Mouse (Mus musculus): ENCODE data around the gene Cox19.
"Not testable (repeated sequence)": the region's sequence is repeated elsewhere in the genome, so short reads cannot be mapped to it uniquely, and the experiment has no call there.

Gene Cox19

DNA sequence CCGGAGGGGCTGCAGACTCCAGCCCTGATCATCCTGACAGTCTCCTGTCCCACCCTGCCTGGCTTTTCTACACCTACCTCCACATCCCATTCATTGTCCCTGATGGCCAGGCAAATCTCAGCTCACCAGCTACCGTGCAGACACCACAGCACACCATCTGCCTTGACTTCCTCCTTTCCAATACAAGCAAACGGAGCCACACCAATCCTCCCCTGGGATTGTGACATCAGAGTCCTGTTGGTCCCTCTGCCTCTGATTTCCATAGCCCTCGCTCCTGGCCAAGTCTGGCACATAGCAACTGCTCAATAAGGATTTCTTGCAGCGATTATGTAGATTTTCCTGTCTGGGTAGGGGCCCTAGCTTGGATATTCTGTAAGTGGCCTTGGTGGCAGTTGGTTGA, at the start of gene Cox19:
Gene Cox19 (minus strand): TSS at position 285 of the 400 bp plus-strand sequence.
- DNase-seq (ENCODE audit: low read depth, low spot score): no peak

DNA sequence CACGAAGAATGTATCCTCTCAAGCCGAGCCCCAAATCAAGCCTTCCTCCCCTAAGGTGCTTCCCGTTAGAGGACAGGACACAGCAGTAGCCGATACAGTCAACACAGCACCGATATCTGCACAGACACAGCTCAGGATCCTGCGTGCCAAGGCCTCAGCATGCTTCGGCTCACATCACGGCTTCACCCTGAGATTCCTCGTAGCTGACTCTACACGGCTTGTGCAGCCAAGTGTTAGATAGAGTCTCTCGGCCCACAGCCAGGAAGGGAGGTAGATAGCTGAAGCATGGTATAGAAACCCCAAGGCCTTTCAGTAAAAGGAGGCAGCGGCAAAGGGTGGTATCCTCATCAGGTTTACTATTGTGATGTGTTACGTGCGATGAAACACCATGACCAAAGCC, 48.8 kb upstream of the Cox19 start:
- DNase-seq (ENCODE audit: low read depth, low spot score): no peak

DNA sequence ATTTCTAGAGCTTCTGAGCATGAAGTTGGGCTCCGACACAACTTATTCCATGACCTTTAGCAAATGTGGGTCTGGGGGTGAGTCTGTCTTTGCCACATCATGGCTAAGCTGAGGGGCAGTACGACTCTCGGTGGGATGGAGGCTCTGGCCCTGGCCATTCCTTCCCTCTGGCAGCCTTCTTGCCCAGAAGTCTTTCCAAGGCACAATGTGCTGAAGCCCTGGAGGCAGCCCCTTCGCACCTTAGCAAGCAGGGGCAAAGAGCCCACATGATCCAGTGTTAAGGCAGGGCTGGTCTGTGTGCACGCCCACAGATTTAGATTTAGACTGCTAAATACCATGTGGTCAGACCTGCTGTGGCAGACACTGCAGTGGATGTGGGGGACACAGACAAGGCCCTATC, 47.6 kb upstream of the Cox19 start:
- DNase-seq (ENCODE audit: low read depth, low spot score): no peak

GRCm38 (mm10) chr5:139397959-139398753, 46.9 kb upstream of the Cox19 start:
- no peak for DNase-seq (ENCODE audit: low read depth, low spot score)

GRCm38 (mm10) chr5:139397359-139397916, 46.2 kb upstream of the Cox19 start:
- no peak for DNase-seq (ENCODE audit: low read depth, low spot score)

GRCm38 (mm10) chr5:139395528-139395927, 44.3 kb upstream of the Cox19 start:
- DNase-seq (ENCODE audit: low read depth, low spot score): no peak

- no peak for DNase-seq (ENCODE audit: low read depth, low spot score)
These were observed 43.2 kb upstream of the Cox19 start for GRCm38 (mm10) chr5:139394399-139394798.

DNA sequence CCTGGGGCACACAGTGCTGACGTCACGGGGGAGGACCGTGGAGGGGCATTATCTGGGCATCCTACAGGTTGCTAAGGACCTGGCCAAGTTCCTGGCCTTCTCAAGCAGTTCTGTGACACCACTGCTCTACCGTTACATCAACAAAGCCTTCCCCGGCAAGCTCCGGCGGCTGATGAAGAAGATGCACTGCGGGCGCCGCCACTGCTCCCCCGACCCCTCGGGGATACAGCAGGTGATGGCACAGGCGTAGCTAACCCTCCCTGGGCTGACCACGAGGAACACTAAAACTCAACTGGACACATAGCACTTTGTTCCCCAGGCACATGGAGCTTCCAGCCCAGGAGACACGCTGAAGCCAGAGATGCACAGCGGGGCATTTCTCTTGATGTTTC, 42.0 kb upstream of the Cox19 start:
- no peak for DNase-seq (ENCODE audit: low read depth, low spot score)

DNA sequence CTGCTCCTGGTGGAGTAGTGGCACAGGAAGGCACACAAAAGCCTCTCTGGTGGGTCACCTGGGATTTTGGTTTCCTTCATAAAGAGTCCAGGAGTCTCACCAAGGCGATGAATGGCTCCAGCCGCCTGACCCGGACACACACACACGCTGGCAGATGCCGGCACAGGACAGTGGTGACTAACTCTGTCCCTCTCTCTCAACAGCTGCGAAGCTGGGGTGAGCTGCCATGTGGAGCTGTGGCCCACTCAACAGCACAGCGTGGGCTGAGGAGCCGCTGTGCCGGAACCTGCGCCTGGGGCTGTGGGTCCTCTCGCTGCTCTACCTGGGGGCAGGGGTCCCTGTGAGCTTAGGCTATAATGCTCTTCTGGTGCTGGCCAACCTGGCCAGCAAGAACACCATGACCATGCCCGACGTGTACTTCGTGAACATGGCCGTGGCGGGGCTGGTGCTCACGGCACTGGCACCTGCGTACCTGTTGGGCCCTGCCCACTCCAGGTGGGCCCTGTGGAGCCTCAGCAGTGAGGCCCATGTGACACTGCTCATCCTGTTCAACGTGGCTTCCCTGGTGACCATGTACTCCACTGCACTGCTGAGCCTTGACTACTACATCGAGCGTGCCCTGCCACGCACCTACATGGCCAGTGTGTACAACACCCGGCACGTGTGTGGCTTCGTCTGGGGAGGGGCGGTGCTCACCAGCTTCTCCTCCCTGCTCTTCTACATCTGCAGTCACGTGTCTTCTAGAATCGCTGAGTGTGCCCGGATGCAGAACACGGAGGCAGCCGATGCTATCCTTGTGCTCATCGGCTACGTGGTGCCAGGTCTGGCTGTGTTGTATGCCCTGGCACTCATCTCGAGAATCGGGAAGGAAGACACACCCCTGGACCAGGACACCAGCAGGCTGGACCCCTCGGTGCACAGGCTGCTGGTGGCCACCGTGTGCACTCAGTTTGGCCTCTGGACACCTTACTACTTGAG, 41.3 kb upstream of the Cox19 start:
- no peak for DNase-seq (ENCODE audit: low read depth, low spot score)

DNA sequence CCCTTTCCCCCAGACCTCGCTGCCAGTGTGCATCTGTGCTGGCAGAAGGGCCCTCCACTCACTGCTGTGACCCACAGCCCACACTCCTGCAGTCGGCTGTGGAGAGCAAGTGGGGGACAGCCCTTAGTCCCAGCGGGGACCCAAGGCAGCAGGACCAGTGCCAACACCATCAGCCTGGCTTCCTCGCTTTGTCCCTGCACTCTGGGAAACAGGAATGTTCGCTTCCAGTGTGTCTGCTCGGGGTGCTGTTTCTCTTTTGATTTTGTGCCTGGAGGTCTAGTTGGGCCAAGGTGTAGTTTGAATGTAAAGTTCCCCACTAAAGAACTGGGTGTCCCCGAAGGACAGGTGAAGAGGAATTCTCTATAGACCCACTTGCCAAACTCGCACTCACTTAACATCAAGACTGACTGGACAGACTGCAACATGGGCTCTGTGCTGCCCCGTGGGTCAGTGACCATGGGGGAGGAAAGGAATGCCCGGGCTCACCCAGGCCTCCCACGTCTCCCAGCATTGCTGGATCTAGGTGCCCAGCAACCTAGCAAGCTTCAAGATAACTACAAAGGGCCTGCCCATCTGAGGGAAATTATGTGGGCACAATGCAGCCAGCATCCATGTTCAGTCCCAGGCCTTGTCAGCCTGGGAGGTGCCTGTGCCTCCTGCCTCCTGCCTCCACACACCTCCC, 40.2 kb upstream of the Cox19 start:
- DNase-seq (ENCODE audit: low read depth, low spot score): no peak

DNA sequence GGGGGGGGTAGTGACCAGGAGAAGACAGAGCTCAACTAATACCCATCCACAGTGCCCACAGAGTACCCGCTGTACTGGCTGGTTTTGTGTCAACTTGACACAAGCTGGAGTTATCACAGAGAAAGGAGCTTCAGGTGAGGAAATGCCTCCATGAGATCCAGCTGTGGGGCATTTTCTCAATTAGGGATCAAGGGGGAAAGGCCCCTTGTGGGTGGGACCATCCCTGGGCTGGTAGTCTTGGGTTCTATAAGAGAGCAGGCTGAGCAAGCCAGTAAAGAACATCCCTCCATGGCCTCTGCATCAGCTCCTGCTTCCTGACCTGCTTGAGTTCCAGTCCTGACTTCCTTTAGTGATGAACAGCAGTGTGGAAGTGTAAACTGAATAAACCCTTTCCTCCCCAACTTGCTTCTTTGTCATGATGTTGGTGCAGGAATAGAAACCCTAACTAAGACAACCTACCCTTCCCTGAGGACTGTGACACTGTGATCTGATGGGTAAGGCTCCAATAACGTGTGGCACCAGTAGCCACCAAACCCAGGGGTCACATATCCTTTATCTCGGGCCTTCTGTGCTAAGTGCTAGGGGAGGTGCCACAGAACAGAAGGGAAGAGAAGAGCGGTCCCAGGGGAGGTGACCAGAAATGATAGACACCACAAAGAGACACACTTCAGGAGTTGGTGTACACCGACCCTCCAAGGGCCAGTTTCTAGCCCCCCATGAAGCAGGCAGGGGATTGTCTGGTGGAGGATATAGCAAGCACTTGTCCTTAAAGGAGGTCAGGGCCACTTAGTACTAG, 39.3 kb upstream of the Cox19 start:
- DNase-seq (ENCODE audit: low read depth, low spot score): not testable (repeated sequence)

DNA sequence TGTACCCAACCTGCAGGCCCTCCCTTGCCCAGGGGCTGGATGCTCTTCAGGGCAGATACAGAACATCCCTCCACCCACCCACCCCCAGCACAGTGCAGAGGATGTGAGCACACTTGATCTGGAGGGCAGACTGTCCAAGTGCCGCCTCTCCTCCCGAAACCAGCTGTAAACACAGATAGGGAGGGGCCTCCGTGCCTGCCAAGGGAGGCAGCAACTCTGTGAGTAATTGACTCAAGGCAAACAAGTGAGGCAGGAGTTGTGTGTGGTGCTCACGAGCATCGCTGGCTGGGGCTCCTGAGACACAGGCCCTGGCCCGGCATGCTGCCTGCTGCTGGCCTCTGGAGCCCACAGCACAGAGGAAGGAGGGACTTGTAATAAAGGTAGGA, 38.5 kb upstream of the Cox19 start:
- DNase-seq (ENCODE audit: low read depth, low spot score): no peak

DNA sequence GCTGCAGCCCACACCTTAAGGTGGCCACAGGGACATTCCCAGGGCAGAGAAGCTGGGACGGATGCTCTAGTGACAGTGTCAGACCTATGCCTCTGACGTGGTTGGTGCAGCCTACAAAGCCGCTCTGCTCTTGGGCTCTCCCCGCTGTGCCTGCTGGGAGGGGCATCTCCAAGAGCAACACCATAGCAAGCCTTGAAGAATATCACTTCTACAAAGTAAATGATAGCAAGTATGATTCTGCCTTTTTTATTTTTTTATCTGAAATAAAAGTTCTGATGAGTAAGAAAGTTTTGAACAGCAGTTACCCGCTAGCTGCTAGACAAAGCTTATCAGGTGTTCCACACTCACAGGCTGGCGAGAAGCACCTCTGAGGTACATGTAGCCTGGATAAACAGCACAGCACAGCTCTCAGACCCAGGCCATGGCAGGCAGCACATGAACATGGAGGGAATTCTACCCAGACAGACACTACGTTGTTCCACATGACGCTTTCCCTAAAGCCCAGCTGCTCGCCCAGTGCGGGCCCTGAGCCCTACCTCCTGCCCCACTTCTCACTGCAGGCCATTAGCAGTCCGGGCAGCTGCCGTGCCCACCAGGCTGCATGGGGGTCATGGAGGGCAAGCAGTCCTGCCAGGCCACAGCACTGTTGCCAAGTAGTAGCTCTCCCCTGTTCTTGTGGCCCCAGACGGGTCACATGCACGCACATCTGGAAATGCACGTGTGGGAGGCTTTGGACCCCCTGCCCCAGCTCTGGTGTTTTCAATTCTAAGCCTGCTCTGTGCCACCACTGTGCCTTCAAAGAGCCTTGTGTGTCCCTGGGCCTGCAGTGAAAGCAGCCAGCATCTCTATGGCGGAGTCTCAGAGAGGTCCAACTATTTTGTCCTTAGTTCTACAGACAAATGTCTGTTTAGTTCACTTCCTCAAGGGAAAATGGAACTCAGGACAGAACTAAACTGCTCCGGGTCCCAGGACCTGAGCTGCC, 37.8 kb upstream of the Cox19 start:
- no peak for DNase-seq (ENCODE audit: low read depth, low spot score)

DNA sequence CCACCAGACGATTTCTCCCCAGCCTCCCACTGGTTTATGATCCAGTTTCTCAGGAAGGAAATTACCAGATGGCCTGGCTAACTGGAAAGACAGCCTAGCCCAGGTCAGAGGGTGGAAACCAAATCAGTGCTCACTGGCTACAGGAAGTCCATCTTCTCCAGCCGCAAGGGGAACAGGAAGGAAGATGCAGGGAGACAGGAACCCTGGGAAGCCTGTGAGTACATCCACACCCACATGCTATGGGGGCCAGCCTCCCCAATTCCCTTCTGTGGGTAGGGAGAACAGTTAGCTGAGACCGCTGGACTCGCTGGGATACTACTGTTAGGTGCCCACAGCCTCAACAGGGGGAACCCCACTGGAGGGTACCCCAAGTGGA, 37.0 kb upstream of the Cox19 start:
- no peak for DNase-seq (ENCODE audit: low read depth, low spot score)

GRCm38 (mm10) chr5:139387329-139388194, 36.3 kb upstream of the Cox19 start:
- DNase-seq (ENCODE audit: low read depth, low spot score): no peak

DNA sequence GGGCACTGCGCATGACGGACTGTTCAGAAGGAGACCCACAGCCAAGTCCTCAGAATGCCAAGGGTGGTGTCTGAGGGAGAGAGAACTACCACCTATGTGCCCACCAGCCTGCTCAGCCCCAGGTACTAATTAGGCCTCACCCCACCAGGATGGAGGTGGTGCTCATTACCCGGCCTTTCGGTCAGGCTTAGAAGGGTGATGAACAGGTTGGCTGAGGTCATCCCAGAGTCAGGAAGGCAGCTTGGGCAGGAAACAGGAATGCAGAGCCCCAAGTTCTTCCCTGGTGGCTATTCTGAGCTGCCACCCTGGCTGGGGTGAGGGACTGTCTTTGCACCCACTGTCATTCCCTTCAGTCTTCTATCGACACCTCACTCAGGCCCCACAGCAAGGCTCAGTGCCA, 34.8 kb upstream of the Cox19 start:
- DNase-seq (ENCODE audit: low read depth, low spot score): no peak

GRCm38 (mm10) chr5:139384531-139384930, 33.3 kb upstream of the Cox19 start:
- DNase-seq (ENCODE audit: low read depth, low spot score): no peak

DNA sequence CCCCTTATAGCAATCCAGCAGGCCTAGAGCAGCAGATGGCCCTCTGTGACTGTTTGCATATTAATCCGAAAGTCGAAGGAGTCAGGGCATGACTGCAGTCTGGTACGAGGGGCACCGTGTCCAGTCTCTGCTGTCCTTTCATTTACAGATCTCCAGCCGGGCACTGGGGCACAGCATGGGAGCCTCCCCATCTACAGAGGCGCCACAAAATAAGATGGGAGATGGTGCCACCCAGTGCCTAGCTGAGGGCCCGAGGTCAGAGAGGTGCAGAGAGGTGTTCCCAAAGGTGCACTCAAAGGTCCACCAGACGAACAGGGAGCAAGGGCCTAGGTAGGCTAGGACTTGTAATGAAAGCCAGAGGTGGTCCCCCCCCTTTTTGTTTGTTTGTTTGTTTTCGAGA, 32.0 kb upstream of the Cox19 start:
- no peak for DNase-seq (ENCODE audit: low read depth, low spot score)

- no peak for DNase-seq (ENCODE audit: low read depth, low spot score)
These were observed 31.5 kb upstream of the Cox19 start for GRCm38 (mm10) chr5:139382760-139383159.

Measured in brain, embryonic 18.5 days (tissue).